Mouse (Mus musculus): ENCODE measurements around the gene Lrcol1. TPM values are rescaled to one million over a fixed set of nuclear protein-coding genes. Genes with fewer than 3 reads are reported as not detected.
A peak's percentile ranks its signal among the peaks of the same experiment; 100 is the strongest.

The Lrcol1 gene
- total RNA-seq (2021): not detected
- long read RNA-seq, experiment 1: 0 reads
- long read RNA-seq, experiment 2: 0 reads

GRCm38 (mm10) chr5:110344524-110344923 is at the start of gene Lrcol1:
Lrcol1 (plus strand) TSS chr5:110344730.
- Histone ChIP-seq H3K27ac (no peak within 1 kb of the TSS), H3K4me3 (no peak within 1 kb of the TSS)
- no peak for TF ChIP-seq CTCF (IDR thresholded peaks at IDR 0.05)
- intact Hi-C loops (cut with DNase I): no loop called here
- DNase-seq (ENCODE audit: extremely low spot score in 1 of 2, low spot score in 2 of 2): no peak

- no peak overlapping the region for H3K4me3 ChIP-seq
- intact Hi-C loops (cut with DNase I): no loop called here
- TF ChIP-seq CTCF (IDR thresholded peaks at IDR 0.05): no peak
These were observed 47.9 kb upstream of the Lrcol1 start for GRCm38 (mm10) chr5:110296637-110297036.

DNA sequence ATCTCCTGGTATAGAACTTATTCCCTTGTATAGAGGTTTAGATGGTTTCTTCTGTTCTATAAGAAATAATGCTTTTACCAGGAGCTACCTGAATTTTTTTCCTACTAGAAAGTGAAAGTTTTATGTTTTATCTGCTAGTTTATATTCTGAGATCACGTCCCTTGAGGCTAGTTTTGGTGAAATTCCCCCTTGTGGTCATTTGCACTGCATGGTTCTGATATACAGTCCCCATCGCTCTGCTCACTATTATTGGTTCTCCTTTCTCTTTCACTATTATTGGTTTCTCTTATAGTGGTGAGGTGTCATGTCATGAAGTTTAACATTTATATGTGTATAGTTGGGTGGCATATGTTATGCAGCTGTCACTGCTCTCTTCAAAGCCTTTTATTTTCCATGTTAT is 43.9 kb upstream of the Lrcol1 start:
- DNase-seq (ENCODE audit: extremely low spot score in 1 of 2, low spot score in 2 of 2): no peak
- no peak overlapping the region for H3K27ac ChIP-seq
- no peak overlapping the region for H3K4me3 ChIP-seq
- TF ChIP-seq CTCF (IDR thresholded peaks at IDR 0.05): no peak
- intact Hi-C loops (cut with DNase I): no loop called here

More at GRCm38 (mm10) chr5:110296637-110297036, 47.9 kb upstream of the Lrcol1 start:
- no peak for DNase-seq (ENCODE audit: extremely low spot score in 1 of 2, low spot score in 2 of 2)
- no peak overlapping the region for H3K27ac ChIP-seq

DNA sequence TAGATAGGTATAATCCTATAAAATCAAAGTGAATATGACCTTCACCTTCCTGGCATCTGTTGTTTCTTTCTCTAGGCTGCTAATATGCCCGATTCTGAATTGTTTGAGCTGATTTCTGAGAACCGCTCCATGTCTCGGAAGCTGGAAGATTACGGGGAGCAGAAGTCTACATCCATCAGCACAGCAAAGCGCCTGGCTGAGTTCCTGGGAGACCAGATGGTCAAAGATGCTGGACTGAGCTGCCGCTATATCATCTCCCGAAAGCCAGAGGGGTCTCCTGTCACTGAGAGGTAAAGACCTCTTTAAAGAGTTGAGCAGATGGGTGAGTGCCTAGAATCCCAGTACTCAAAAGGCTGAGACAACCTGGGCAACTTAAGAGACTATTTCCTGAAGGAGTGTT is 35.7 kb upstream of the Lrcol1 start:
- intact Hi-C loops (cut with DNase I): no loop called here
- no peak for TF ChIP-seq CTCF (IDR thresholded peaks at IDR 0.05)
- no peak overlapping the region for H3K4me3 ChIP-seq

GRCm38 (mm10) chr5:110313127-110313526 is 31.4 kb upstream of the Lrcol1 start:
- no peak overlapping the region for H3K4me3 ChIP-seq
- H3K27ac ChIP-seq: no peak overlapping the region
- DNase-seq (ENCODE audit: extremely low spot score in 1 of 2, low spot score in 2 of 2): no peak
- no peak for TF ChIP-seq CTCF (IDR thresholded peaks at IDR 0.05)
- intact Hi-C loops (cut with DNase I): no loop called here

More for the DNA sequence above, 35.7 kb upstream of the Lrcol1 start:
- no peak for DNase-seq (ENCODE audit: extremely low spot score in 1 of 2, low spot score in 2 of 2)
- no peak overlapping the region for H3K27ac ChIP-seq

- intact Hi-C loops (cut with DNase I): no loop called here
- H3K4me3 ChIP-seq: no peak overlapping the region
- no peak overlapping the region for H3K27ac ChIP-seq
- DNase-seq (ENCODE audit: extremely low spot score in 1 of 2, low spot score in 2 of 2): no peak
- TF ChIP-seq CTCF (IDR thresholded peaks at IDR 0.05): no peak
These were observed 14.0 kb upstream of the Lrcol1 start for GRCm38 (mm10) chr5:110330508-110330907.

DNA sequence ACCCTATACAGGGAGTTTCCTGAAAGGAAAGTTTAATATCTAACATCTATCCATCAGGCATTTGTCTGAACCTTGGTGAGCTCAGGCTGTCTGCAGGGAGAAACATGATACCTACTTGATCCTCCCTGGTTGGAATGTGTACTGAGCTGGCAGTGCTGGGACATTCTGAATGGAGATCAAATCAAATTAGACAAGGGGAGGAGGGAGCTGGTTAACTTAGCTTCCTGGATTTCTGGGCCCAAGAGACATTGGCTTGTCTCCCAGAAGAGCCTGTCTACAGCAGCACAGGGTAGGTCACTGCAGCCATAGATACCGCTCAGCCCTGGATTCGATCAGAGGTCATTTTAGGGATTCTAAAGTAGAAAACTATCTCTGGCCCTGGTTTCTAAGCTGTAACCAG is 5.7 kb upstream of the Lrcol1 start:
- intact Hi-C loops (cut with DNase I): no loop called here
- Histone ChIP-seq H3K4me3 (no peak overlapping the region), H3K27ac (no peak overlapping the region)
- no peak for DNase-seq (ENCODE audit: extremely low spot score in 1 of 2, low spot score in 2 of 2)
- TF ChIP-seq CTCF (IDR thresholded peaks at IDR 0.05): no peak

DNA sequence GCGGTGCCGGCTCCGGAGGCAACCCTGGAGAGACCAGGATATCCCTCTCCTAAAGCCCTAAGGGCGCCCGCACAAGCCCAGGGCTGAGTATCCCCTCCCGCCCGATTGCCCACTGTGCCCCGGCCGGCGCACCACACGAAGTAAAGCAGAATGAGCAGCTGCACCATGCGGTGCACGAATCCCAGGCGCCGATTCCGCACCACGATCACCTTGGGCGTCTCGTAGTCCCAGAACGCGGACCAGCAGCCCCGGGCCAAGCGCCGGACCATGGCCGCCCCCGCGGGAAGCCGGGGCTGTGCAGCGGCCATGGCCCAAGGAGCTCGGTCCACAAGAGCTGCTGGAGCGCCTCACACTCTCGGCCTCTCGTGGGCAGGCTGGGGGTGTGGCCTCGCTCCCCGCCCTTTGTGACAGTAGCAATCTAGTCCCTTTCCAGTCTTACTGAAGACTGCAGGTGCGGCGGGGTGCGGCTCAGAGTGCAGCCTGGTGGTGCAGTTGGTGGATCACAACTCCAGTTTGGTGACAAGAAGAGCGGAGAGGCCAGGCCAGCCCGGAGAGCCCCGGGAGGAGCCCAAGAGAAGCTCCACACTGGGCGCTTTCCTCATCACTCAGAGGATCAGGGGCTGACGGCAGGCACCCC is 1.8 kb upstream of the Lrcol1 start, which contains the start of gene P2rx2:
P2rx2 (minus strand) TSS at position 565 of the 637 bp plus-strand sequence.
- intact Hi-C loops (cut with DNase I): no loop called here
- Histone ChIP-seq H3K4me3 (peak within 1 kb of the TSS; percentile 43), H3K27ac (no peak within 1 kb of the TSS)
- TF ChIP-seq CTCF (IDR thresholded peaks at IDR 0.05): no peak
- peak in 1 of 2 experiments; percentile 17 for DNase-seq (ENCODE audit: extremely low spot score in 1 of 2, low spot score in 2 of 2)

DNA sequence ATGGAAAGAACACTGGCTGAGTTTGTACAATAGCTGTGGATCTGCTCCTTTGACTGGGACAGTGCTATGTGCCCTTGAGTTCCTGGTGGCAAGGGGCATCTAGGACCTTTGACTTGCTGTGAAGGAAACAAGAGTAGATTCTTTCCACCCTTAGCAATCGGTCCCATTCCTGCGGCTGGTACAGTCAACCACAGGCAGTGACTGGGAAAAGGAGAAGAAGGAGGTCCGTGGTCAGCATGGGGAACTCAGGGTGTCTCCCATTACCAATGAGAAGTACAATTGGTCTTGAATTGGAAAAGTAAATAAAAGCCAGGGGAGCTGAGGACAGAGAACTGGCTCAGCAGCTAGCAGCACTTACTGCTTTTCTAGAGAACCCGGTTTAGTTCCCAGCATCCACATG is 1.0 kb downstream of the Lrcol1 start:
- no peak for TF ChIP-seq CTCF (IDR thresholded peaks at IDR 0.05)
- Histone ChIP-seq H3K4me3 (no peak overlapping the region), H3K27ac (no peak overlapping the region)
- no peak for DNase-seq (ENCODE audit: extremely low spot score in 1 of 2, low spot score in 2 of 2)
- intact Hi-C loops (cut with DNase I): no loop called here

GRCm38 (mm10) chr5:110347006-110347405 is 2.5 kb downstream of the Lrcol1 start:
- no peak overlapping the region for H3K4me3 ChIP-seq
- TF ChIP-seq CTCF (IDR thresholded peaks at IDR 0.05): no peak
- DNase-seq (ENCODE audit: extremely low spot score in 1 of 2, low spot score in 2 of 2): no peak
- intact Hi-C loops (cut with DNase I): no loop called here
- H3K27ac ChIP-seq: no peak overlapping the region

GRCm38 (mm10) chr5:110354716-110355115 is 10.2 kb downstream of the Lrcol1 start:
- DNase-seq (ENCODE audit: extremely low spot score in 1 of 2, low spot score in 2 of 2): no peak
- intact Hi-C loops (cut with DNase I): no loop called here
- Histone ChIP-seq H3K4me3 (no peak overlapping the region), H3K27ac (no peak overlapping the region)
- peak; percentile 61 for TF ChIP-seq CTCF (IDR thresholded peaks at IDR 0.05)

GRCm38 (mm10) chr5:110357531-110358179 is 13.1 kb downstream of the Lrcol1 start:
- TF ChIP-seq CTCF (IDR thresholded peaks at IDR 0.05): peak; percentile 83
- Histone ChIP-seq H3K4me3 (no peak overlapping the region), H3K27ac (no peak overlapping the region)
- intact Hi-C loops (cut with DNase I): loop anchor here (1.0 to 2.0 kb wide), 2 partner anchors 77 to 279 kb away; no protein-coding TSS in a partner anchor
- DNase-seq (ENCODE audit: extremely low spot score in 1 of 2, low spot score in 2 of 2): peak; percentile 81 to 88

All from left cerebral cortex, adult 2 months (tissue).